Mouse (Mus musculus) hindbrain, postnatal 0 days (tissue): ENCODE results near the gene Mus81. TPM values are rescaled to one million over a fixed set of nuclear protein-coding genes. Genes with fewer than 3 reads are reported as not detected.
A peak's percentile ranks its signal among the peaks of the same experiment; 100 is the strongest.

ENCODE experiments used
- ATAC-seq: fragments of 200-750 bp; cut with Nextera tagmentation; 2 replicates; pipeline ENCODE4 v1.8.0; 2017; ENCODE audit warnings: mild to moderate bottlenecking, moderate TSS enrichment, moderate library complexity
- DNase-seq: peaks from one replicate; pipeline ENCODE4 v3.0.0-alpha.2; 2015; ENCODE audit warnings: low spot score
- H3K27ac ChIP-seq: fragments of 300-500 bp; sonication (generic); 2 replicates; pipeline ENCODE4 v1.5.1; 2014; ENCODE audit warnings: mild to moderate bottlenecking
- H3K27me3 ChIP-seq: fragments of 300-500 bp; sonication (generic); 2 replicates; pipeline ENCODE4 v1.6.1; 2014; ENCODE audit warnings: low read length, mixed read lengths; ENCODE audit not compliant: insufficient read depth
- H3K36me3 ChIP-seq: fragments of 300-500 bp; sonication (generic); 2 replicates; pipeline ENCODE4 v1.6.1; 2014; ENCODE audit warnings: low read length, mixed read lengths; ENCODE audit not compliant: insufficient read depth
- H3K4me1 ChIP-seq: fragments of 300-500 bp; sonication (generic); 2 replicates; pipeline ENCODE4 v1.6.1; 2014; ENCODE audit warnings: antibody characterized with exemption, low read length, mixed read lengths; ENCODE audit not compliant: insufficient read depth
- H3K4me2 ChIP-seq: fragments of 300-500 bp; sonication (generic); 2 replicates; pipeline ENCODE4 v1.6.1; 2014; ENCODE audit warnings: low read depth, mild to moderate bottlenecking, low read length, moderate library complexity, mixed read lengths
- H3K4me3 ChIP-seq: fragments of 300-500 bp; sonication (generic); 2 replicates; pipeline ENCODE4 v1.5.1; 2014; ENCODE audit warnings: low read length
- H3K9ac ChIP-seq: fragments of 300-500 bp; sonication (generic); replicated peaks from 2 replicates; pipeline ENCODE4 v1.6.1; 2014; ENCODE audit warnings: mild to moderate bottlenecking, low read length, moderate library complexity, mixed read lengths
- H3K9me3 ChIP-seq: fragments of 300-500 bp; sonication (generic); 2 replicates; pipeline ENCODE4 v1.6.1; 2016; ENCODE audit warnings: low read length, mixed read lengths
- CTCF ChIP-seq: IDR thresholded peaks from 2 replicates; pipeline ENCODE4 v1.5.1; 2016; ENCODE audit warnings: antibody characterized with exemption, control low read depth, low read depth
- WGBS: fragments of 180-500 bp; shearing (Covaris S2); extraction: QIAGEN DNeasy Blood & Tissue Kit; methylation state at CpG from one replicate; pipeline ENCODE4 v1.1.7; 2014; 5-methylcytosine and 5-hydroxymethylcytosine counted together
- polyA plus RNA-seq: library from polyadenylated mRNA; unstranded; fragments of >200 nt; fragmentation: Nextera tagmentation; extraction: Ambion mirVana; gene quantifications from 2 replicates; pipeline ENCODE4 v1.2.1, GENCODE M21; 2015
- total RNA-seq: library from RNA; depleted of rRNA; stranded (reverse); fragments of >200 nt; gene quantifications from 2 replicates; pipeline ENCODE4 v1.2.3, GENCODE M21; 2014

The Mus81 gene
- total and polyA plus RNA-seq, 2 experiments from 2014 or later, result 27.4 to 58.8 TPM

GRCm38 (mm10) chr19:5477668-5478300 is 10.4 kb downstream of the Mus81 start:
- Histone ChIP-seq H3K4me2 (no peak overlapping the region), H3K27ac (no peak overlapping the region), H3K9me3 (no peaks in the 10 kb centered on the region), H3K27me3 (no peaks in the 10 kb centered on the region), H3K4me1 (peaks cover 7% of the 10 kb centered on the region), H3K9ac (no peak overlapping the region), H3K36me3 (peaks cover 7% of the 10 kb centered on the region), H3K4me3 (no peak overlapping the region)
- 89% methylated on average over 18 of the region's 18 CpGs for WGBS
- ATAC-seq (no peak), DNase-seq (no peak)
- TF ChIP-seq CTCF, result no peak

DNA sequence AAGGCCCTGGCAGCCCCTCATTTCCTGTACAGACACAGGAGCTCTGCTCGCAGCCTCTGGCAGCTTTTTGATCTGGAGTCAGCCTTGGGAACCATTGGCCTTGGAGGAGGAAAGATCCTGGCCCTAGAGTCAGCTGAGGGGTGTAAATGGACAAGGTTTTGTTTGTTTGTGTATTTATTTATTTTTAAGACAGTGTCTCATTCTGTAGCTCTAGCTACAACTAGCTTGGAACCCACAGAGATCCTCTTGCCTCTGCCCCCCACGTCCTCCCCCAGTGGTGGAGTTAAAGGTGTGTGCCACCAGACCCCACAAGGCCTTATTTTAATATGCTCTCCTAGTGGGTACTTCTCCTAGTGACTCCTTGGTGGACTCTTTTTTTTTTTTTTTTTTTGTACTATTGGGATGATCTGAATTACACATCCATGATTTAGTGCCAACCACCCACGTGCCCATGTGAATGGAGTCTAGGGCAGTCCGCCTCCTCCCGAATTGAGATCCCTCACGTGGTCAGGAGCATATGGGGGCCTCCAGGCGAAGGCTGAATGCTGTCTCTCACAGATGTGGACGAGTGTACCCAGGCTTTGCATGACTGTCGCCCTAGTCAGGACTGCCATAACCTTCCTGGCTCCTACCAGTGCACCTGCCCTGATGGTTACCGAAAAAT is 11.1 kb downstream of the Mus81 start:
- ATAC-seq (no peak), DNase-seq (no peak)
- WGBS, result 83% methylated on average over 10 of the region's 10 CpGs
- Histone ChIP-seq H3K4me1 (peaks cover 7% of the 10 kb centered on the region), H3K4me2 (no peak overlapping the region), H3K27ac (no peak overlapping the region), H3K27me3 (no peaks in the 10 kb centered on the region), H3K9me3 (no peaks in the 10 kb centered on the region), H3K9ac (no peak overlapping the region), H3K4me3 (no peak overlapping the region), H3K36me3 (peaks cover under 1% of the 10 kb centered on the region; the same call in 1 of the 2 replicates)
- TF ChIP-seq CTCF, result no peak

- H3K9me3 ChIP-seq, result no peaks in the 10 kb centered on the region
- WGBS, result 10% methylated on average over 12 of the region's 13 CpGs
- DNase-seq (no peak), ATAC-seq (peak; percentile 33; the same call in 1 of the 2 replicates)
- peak overlapping the region; percentile 78 for H3K9ac ChIP-seq
- peak overlapping the region; percentile 72 for H3K27ac ChIP-seq
- TF ChIP-seq CTCF, result no peak
- peak overlapping the region; percentile 97 for H3K4me2 ChIP-seq
- H3K4me3 ChIP-seq, result peak overlapping the region; percentile 57
- H3K27me3 ChIP-seq, result no peaks in the 10 kb centered on the region
- no peaks in the 10 kb centered on the region; the same call in 1 of the 2 replicates for H3K36me3 ChIP-seq
- H3K4me1 ChIP-seq, result peaks cover 7% of the 10 kb centered on the region
These were observed 13.0 kb downstream of the Mus81 start for GRCm38 (mm10) chr19:5475069-5475714.

DNA sequence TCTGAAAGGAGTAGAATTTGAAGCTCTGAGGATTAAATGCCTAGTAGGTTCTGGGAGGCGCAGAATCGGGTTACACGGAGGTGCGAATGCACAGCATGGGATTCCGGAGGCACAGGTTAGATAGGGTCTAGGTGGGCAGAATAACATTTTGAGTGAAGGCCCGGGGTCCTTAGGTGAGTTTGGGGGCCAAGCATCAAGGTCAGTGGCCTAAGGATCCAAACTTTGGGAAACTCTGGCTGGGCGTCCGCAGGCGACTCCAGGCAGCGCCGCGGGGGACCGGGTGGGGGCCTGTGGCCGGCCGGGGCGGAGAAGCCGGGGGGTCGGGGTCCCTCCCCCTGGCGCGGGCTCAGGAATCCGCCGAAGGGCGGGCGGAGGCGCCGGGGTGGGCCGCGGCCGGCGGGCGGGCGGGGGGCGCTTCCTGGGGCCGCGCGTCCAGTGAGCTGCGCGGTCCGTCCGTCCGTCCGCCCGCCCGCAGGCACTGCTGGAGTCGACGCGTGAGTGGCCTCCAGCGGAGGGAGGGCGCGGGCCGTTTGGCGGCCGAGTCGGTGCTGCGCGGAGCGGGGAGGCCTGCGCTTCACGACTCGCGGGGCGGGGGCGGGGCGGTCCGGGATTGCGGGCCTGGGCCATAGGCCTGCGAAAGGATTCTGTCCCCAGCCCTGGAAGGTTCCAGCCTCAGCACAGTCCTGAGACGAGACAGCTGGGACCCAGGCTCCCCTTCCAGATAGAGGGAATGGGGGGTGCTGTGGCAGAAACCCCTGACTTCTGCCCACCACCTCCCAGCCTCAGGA is 13.7 kb downstream of the Mus81 start:
- Histone ChIP-seq H3K4me2 (peak overlapping the region; percentile 97), H3K27me3 (no peaks in the 10 kb centered on the region), H3K4me1 (peaks cover 7% of the 10 kb centered on the region), H3K27ac (peak overlapping the region; percentile 72), H3K9me3 (no peaks in the 10 kb centered on the region), H3K36me3 (no peaks in the 10 kb centered on the region; the same call in 1 of the 2 replicates), H3K4me3 (peak overlapping the region; percentile 57), H3K9ac (peak overlapping the region; percentile 78)
- DNase-seq (peak; percentile 63), ATAC-seq (peak; percentile 76)
- WGBS, result 1% methylated on average over 65 of the region's 68 CpGs
- no peak for TF ChIP-seq CTCF

DNA sequence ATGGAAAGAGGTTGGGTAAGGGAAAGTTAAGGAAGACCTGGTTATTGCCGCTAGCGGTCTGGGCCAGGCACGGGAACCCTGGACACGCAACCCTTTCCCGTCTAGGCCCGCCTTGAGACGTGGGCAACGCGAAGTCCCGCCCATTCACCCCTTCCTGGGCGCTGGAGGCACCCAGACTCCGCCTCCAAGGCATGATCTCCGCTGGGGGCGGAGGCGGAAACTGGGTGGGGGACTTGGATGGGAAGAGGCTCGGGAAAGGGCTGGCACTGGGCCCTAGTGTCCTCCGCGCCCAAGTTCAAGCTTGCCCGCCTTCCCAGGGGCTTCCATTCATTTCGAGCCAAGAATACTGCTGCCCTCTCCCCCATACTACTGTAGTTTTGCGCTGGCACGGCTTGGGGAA is 14.5 kb downstream of the Mus81 start, which contains the start of gene Efemp2:
Gene Efemp2 (plus strand): TSS at position 235 of the 400 bp plus-strand sequence.
- Histone ChIP-seq H3K9ac (peak within 1 kb of the TSS; percentile 78), H3K4me1 (peaks cover 7% of the 10 kb centered on the region), H3K4me3 (peak within 1 kb of the TSS; percentile 57), H3K27me3 (no peaks in the 10 kb centered on the region), H3K27ac (peak within 1 kb of the TSS; percentile 72), H3K4me2 (peak within 1 kb of the TSS; percentile 97), H3K9me3 (no peaks in the 10 kb centered on the region), H3K36me3 (no peaks in the 10 kb centered on the region; the same call in 1 of the 2 replicates)
- DNase-seq, result peak; percentile 81
- 2% methylated on average over 22 of the region's 22 CpGs for WGBS
- ATAC-seq, result peak; percentile 76
- TF ChIP-seq CTCF, result no peak

DNA sequence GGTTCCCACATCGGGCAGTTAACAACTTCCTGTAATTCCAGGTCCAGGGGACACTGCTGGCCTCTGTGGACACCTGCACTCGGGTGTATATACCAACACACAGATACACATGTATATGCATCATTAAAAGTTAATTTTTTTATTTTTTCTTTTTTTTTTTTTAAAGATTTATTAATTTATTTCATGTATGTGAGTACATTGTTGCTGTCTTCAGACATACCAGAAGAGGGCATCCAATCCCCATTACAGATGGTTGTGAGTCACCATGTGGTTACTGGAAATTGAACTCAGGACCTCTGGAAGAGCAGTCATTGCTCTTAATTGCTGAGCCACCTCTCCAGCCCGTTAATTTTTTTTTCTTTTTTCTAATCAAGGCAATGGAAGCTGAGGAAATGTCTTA is 15.3 kb downstream of the Mus81 start:
- DNase-seq, result no peak
- no peak for ATAC-seq
- WGBS, result 82% methylated on average over 3 of the region's 3 CpGs
- Histone ChIP-seq H3K27me3 (no peaks in the 10 kb centered on the region), H3K4me1 (peaks cover 7% of the 10 kb centered on the region), H3K36me3 (no peaks in the 10 kb centered on the region), H3K27ac (no peak overlapping the region), H3K9me3 (no peaks in the 10 kb centered on the region), H3K4me3 (no peak overlapping the region), H3K4me2 (no peak overlapping the region), H3K9ac (no peak overlapping the region)
- peak; percentile 33 for TF ChIP-seq CTCF
